Mouse (Mus musculus) ES-Bruce4 (cell line): ENCODE results near the gene Unc93b1. TPM values are rescaled to one million over a fixed set of nuclear protein-coding genes. Genes with fewer than 3 reads are reported as not detected.

Source experiments
- H3K27ac ChIP-seq: 2 replicates; pipeline ENCODE4 v1.5.1; 2012; ENCODE audit warnings: low read length, inconsistent platforms; ENCODE audit not compliant: insufficient read depth
- H3K27me3 ChIP-seq: 2 replicates; pipeline ENCODE4 v1.6.1; 2012; ENCODE audit warnings: mild to moderate bottlenecking, low read length, inconsistent platforms; ENCODE audit not compliant: control insufficient read depth, poor library complexity, insufficient read depth, severe bottlenecking
- H3K36me3 ChIP-seq: 2 replicates; pipeline ENCODE4 v1.6.1; 2012; ENCODE audit warnings: inconsistent platforms, mild to moderate bottlenecking, low read length, moderate library complexity; ENCODE audit not compliant: control insufficient read depth, poor library complexity, insufficient read depth, severe bottlenecking
- H3K4me1 ChIP-seq: one replicate; pipeline ENCODE4 v1.8.1; 2011; ENCODE audit warnings: low read length; ENCODE audit not compliant: control insufficient read depth, insufficient read depth
- H3K4me3 ChIP-seq: 2 replicates; pipeline ENCODE4 v1.5.1; 2011; ENCODE audit warnings: low read depth, mild to moderate bottlenecking, low read length
- H3K9ac ChIP-seq: 2 replicates; pipeline ENCODE4 v1.6.1; 2012; ENCODE audit warnings: low read depth, mild to moderate bottlenecking, inconsistent platforms; ENCODE audit not compliant: poor library complexity, severe bottlenecking
- H3K9me3 ChIP-seq: replicated peaks from 2 replicates; pipeline ENCODE4 v1.6.1; 2012; ENCODE audit warnings: mild to moderate bottlenecking, low read length, inconsistent platforms; ENCODE audit not compliant: control insufficient read depth, poor library complexity, insufficient read depth, severe bottlenecking
- CTCF ChIP-seq: IDR thresholded peaks from one replicate; pipeline ENCODE4 v1.8.1; 2011; ENCODE audit warnings: low read depth, low read length
- EP300 ChIP-seq: IDR thresholded peaks from 2 replicates; pipeline ENCODE4 v1.6.1; 2011; ENCODE audit warnings: low read depth, low read length; ENCODE audit not compliant: insufficient read depth
- POLR2A ChIP-seq: IDR thresholded peaks from one replicate; pipeline ENCODE4 v1.8.1; 2011; ENCODE audit warnings: low read length; ENCODE audit not compliant: insufficient read depth
- polyA plus RNA-seq: library from polyadenylated mRNA; stranded (reverse); fragments of >200 nt; gene quantifications from 2 replicates; pipeline ENCODE4 v1.2.4, GENCODE M21; 2011; ENCODE audit warnings: low read depth; ENCODE audit not compliant: missing spikeins, insufficient read depth, insufficient read length

Gene Unc93b1
- polyA plus RNA-seq, 1 experiment: 13.5 TPM

- no peaks in the 10 kb centered on the region for H3K27me3 ChIP-seq
- H3K9ac ChIP-seq: no peak overlapping the region
- H3K27ac ChIP-seq: no peak overlapping the region
- no peak for TF ChIP-seq CTCF
- no peak for TF ChIP-seq EP300
- TF ChIP-seq POLR2A: no peak
- no peaks in the 10 kb centered on the region for H3K36me3 ChIP-seq
- H3K9me3 ChIP-seq: no peaks in the 10 kb centered on the region
- no peak overlapping the region for H3K4me3 ChIP-seq
- no peaks in the 10 kb centered on the region for H3K4me1 ChIP-seq
Measured at GRCm38 (mm10) chr19:3996106-3996505, 61.1 kb downstream of the Unc93b1 start.

- TF ChIP-seq POLR2A: no peak
- TF ChIP-seq CTCF: no peak
- TF ChIP-seq EP300: no peak
- Histone ChIP-seq H3K27ac (no peak overlapping the region), H3K9ac (no peak overlapping the region), H3K36me3 (no peaks in the 10 kb centered on the region), H3K4me1 (no peaks in the 10 kb centered on the region), H3K4me3 (no peak overlapping the region), H3K9me3 (no peaks in the 10 kb centered on the region), H3K27me3 (no peaks in the 10 kb centered on the region)
Measured at GRCm38 (mm10) chr19:3996747-3997146, 61.8 kb downstream of the Unc93b1 start.

GRCm38 (mm10) chr19:3997231-3997630 lies 62.2 kb downstream of the Unc93b1 start:
- H3K9ac ChIP-seq: no peak overlapping the region
- no peak overlapping the region for H3K27ac ChIP-seq
- H3K4me3 ChIP-seq: no peak overlapping the region
- H3K9me3 ChIP-seq: no peaks in the 10 kb centered on the region
- H3K4me1 ChIP-seq: no peaks in the 10 kb centered on the region
- no peaks in the 10 kb centered on the region for H3K27me3 ChIP-seq
- H3K36me3 ChIP-seq: no peaks in the 10 kb centered on the region
- TF ChIP-seq POLR2A: no peak
- TF ChIP-seq CTCF: no peak
- no peak for TF ChIP-seq EP300

GRCm38 (mm10) chr19:3998335-3998734 lies 63.3 kb downstream of the Unc93b1 start:
- H3K27me3 ChIP-seq: no peaks in the 10 kb centered on the region
- no peaks in the 10 kb centered on the region for H3K36me3 ChIP-seq
- no peak overlapping the region for H3K27ac ChIP-seq
- H3K4me1 ChIP-seq: peaks cover 3% of the 10 kb centered on the region
- H3K9me3 ChIP-seq: no peaks in the 10 kb centered on the region
- TF ChIP-seq POLR2A (no peak), EP300 (no peak), CTCF (no peak)
- no peak overlapping the region for H3K9ac ChIP-seq
- no peak overlapping the region for H3K4me3 ChIP-seq

Other genes starting within 250 kb of the Unc93b1 start
- 38.6 and 40.2 TPM in 2 replicates for gene Lrp5, start 248.6 kb upstream of the Unc93b1 start, polyA plus RNA-seq
- gene 1810055G02Rik, start 226.9 kb upstream of the Unc93b1 start, polyA plus RNA-seq: 30.7 and 31.8 TPM in 2 replicates
- 34.6 and 39.4 TPM in 2 replicates for gene Kmt5b, start 167.8 kb upstream of the Unc93b1 start, polyA plus RNA-seq
- 142 and 148 TPM in 2 replicates for gene Chka, start 83.4 kb upstream of the Unc93b1 start, polyA plus RNA-seq
- 25.2 and 30.0 TPM in 2 replicates for gene Tcirg1, start 28.1 kb upstream of the Unc93b1 start, polyA plus RNA-seq
- 91.7 and 112 TPM in 2 replicates for gene Ndufs8, start 22.4 kb upstream of the Unc93b1 start, polyA plus RNA-seq
- 0.66 and 0.96 TPM in 2 replicates for gene Aldh3b1, start 5.4 kb upstream of the Unc93b1 start, polyA plus RNA-seq
- not detected in 2 replicates for gene Aldh3b3, start 23.5 kb downstream of the Unc93b1 start, polyA plus RNA-seq
- gene Aldh3b2, start 37.1 kb downstream of the Unc93b1 start, polyA plus RNA-seq: 1.3 and 1.4 TPM in 2 replicates
- 4.8 and 7.8 TPM in 2 replicates for gene Acy3, start 51.4 kb downstream of the Unc93b1 start, polyA plus RNA-seq
- gene Tbx10, start 57.6 kb downstream of the Unc93b1 start, polyA plus RNA-seq: not detected in 2 replicates
- 17.3 and 20.8 TPM in 2 replicates for gene Nudt8, start 65.4 kb downstream of the Unc93b1 start, polyA plus RNA-seq
- gene Gm49405, start 65.4 kb downstream of the Unc93b1 start, polyA plus RNA-seq: 2.4 and 3.0 TPM in 2 replicates
- 2.9 and 3.6 TPM in 2 replicates for gene Doc2g, start 68.1 kb downstream of the Unc93b1 start, polyA plus RNA-seq
- 77.9 and 89.6 TPM in 2 replicates for gene Ndufv1, start 77.6 kb downstream of the Unc93b1 start, polyA plus RNA-seq
- gene Gstp1, start 102.8 kb downstream of the Unc93b1 start, polyA plus RNA-seq: 119 and 155 TPM in 2 replicates
- gene Gstp2, start 110.8 kb downstream of the Unc93b1 start, polyA plus RNA-seq: 29.3 and 32.1 TPM in 2 replicates
- 0.91 and 2.3 TPM in 2 replicates for gene Gstp3, start 124.4 kb downstream of the Unc93b1 start, polyA plus RNA-seq
- gene Cabp2, start 146.4 kb downstream of the Unc93b1 start, polyA plus RNA-seq: not detected in 2 replicates
- 26.9 and 32.5 TPM in 2 replicates for gene Cdk2ap2, start 162.0 kb downstream of the Unc93b1 start, polyA plus RNA-seq
- 9.8 and 11.2 TPM in 2 replicates for gene Pitpnm1, start 164.8 kb downstream of the Unc93b1 start, polyA plus RNA-seq
- gene Aip, start 190.7 kb downstream of the Unc93b1 start, polyA plus RNA-seq: 43.8 and 51.3 TPM in 2 replicates
- gene Gpr152, start 204.6 kb downstream of the Unc93b1 start, polyA plus RNA-seq: not detected in 2 replicates
- not detected in 2 replicates for gene Cabp4, start 208.8 kb downstream of the Unc93b1 start, polyA plus RNA-seq
- gene Coro1b, start 213.4 kb downstream of the Unc93b1 start, polyA plus RNA-seq: 82.4 and 88.1 TPM in 2 replicates
- gene Ptprcap, start 218.4 kb downstream of the Unc93b1 start, polyA plus RNA-seq: not detected in 2 replicates
- 17.1 and 27.3 TPM in 2 replicates for gene Rps6kb2, start 228.2 kb downstream of the Unc93b1 start, polyA plus RNA-seq
- 1.7 and 2.1 TPM in 2 replicates for gene Carns1, start 240.3 kb downstream of the Unc93b1 start, polyA plus RNA-seq